Mouse (Mus musculus): ENCODE results near the gene Acot6.

Acot6 gene

DNA sequence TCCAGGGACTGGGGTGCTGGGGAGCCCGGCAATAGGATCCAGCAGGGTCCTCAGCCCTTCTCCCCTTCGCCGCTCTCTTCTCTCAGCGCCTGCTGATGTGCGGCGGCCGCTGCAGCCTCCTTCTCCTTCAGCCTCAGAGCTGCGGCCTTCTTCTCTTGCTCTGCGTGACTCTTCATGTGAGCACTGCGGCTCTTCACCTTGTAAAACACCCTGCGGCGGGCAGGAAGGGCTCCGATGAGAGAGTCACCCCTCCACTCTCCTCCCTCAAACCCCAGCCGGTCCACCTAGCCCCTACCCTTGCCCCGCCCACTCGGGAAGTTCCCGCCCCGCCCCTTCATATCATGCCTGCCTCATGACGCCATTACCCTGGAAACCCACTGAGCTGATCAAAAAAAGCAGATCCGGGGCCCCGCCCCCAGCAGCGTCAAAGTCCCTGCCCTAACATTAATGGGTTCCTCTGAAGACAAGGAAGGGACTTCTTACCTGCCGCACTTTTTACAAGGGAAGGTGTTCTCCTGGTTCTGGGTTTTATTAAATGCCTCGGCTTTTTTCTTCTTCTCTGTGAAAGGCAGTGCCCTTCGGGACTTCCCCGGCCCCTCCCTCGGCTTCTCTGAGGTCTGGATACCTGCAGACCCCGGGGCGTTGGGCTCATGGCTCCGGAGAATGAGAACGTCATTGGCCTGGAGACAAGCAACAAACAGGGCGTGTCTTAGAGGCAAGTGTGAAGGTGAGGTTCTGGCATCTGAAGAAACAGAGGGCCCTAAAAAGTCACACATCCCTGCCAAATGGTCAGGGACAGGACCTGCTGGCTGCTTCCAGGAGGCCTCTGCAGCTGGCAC lies 52.1 kb downstream of the Acot6 start:
- no peak for DNase-seq (ENCODE audit: low spot score)

DNA sequence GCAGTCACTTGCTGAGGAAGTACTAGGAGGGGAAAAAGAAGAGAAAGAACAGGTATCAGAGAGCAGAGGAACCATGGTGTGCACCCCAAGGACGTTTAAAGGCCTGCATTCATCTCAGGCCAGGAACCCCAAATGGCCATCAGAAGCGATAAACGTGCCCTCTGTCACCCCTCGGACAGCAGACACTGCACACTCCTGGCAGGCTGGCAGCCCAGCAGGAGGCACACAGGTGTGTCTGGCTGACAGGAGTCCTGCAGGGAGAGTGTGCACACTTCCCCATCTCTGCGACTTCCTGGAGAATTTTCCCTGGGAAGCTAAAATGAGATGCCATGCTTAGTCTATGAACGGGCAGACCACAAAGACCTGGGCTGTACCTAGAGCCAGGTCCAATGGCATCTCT lies 53.0 kb downstream of the Acot6 start:
- DNase-seq (ENCODE audit: low spot score) = no peak

DNA sequence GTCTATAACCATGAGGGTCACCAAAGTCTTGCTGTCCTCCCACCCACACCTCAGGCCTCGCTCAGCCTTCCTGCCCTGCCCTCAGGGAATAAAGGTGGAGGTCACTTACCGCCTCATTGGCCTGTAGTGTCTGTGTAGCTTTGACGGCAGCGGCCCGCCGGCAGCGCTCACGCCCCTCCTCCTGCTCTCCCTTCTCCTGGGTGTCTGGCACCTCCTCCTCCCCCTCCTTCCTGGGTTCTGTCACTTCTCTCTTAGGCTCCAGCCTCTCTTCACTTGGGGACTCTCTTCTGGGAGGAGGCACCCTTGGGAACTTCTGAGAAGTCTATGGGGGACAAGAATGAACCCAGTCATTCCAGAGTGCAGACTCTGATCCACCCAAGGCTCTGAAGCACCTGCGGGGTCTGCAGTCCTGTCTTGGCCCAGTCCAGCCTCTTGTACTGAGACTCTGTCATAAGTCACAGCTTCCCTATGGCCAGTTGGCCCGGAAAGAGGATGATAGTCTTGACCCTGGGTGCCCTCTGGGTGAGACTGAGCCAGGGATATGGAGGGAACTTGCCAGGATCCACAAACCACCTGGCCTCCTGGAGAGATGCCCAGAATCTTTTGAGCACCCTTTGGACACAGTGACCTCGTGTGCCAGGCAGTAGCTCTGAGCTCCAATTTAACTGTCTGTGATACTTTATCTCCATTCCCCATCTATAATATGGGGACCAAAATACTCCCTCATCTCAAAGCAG lies 54.5 kb downstream of the Acot6 start:
- DNase-seq (ENCODE audit: low spot score) = no peak

DNA sequence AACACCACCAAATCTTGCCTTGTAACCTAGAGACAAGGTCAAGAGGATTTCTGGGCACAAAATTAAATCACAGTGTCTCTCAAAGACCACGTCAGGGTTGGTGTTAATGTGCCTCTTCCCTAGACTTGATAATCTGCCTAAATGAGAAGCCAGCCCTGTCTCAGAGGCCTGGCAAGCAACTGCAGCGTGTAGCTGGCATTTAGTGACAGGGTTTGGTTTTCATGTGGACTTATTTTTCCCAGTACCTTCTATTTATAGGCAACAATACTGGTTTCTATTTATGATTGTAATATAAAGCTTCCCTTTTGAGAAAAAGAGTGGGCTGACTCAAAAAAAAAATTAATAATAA lies 55.0 kb downstream of the Acot6 start:
- no peak for DNase-seq (ENCODE audit: low spot score)

DNA sequence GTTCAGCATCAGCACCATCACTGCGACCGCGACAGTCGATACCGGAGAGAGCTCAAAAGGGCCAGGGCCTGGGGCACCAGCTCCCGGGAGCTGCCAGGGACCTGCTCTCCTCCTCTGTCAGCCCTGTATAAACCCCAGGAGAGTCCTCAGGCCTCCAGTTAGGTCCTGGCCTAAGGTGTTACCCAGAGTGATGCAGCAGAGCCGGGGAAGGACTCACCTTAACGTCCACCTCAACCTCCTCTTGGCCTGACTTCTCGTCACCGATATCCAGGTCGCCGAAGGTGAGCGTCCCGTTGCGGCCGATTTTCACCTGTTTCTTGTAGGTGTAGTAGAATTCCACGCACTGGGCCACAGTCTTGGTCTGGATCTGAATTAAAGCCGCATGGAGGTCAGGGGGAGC lies 55.8 kb downstream of the Acot6 start:
- DNase-seq (ENCODE audit: low spot score) = no peak

DNA sequence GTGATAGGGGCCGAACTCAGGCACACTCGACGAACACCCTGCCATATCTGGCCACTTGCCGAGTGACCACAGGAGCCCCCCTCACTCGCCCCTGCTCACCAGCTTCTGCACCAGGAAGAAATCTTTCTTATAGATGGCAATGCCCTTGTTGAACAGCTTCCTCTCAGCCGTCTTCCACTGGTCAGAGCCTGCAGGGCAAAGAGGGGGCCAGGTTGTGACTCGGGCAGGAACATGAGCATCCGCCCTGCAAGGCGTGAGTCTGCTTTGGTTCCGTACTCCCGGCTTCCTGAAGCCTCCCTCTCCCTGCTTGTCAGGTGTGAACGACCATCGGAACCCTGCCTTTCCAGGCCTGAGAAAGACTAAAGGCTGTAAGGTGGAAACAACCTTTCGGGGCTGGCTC lies 57.7 kb downstream of the Acot6 start:
- no peak for DNase-seq (ENCODE audit: low spot score)

DNA sequence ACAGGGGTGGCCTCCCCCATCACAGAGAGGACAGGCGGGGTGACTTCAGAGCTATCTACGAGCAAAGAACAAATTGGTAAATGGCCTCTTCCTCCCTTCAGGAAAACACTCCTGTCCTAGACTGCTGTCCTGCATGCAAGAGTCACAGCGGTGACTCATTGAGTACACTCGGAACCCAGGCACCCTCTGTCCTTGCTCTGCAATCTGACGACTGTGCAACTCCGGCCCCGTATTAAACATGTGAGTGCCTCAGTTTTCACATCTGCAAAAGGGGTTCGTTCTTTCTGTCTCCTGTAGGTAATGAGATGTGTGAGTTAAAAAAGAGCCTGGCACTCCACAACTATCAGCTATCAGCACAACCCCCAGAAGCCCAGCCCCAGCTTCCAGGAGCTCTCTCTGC lies 60.0 kb downstream of the Acot6 start:
- DNase-seq (ENCODE audit: low spot score) = no peak

All from urinary bladder, postnatal 14 days (tissue).